Mouse (Mus musculus): ENCODE measurements at regions not wholly inside any gene's neighbourhood (a gene's known extent, or its start where the extent isn't known, plus 50 kb on each side); places are given as distances from the start of the nearest gene placed in this dataset.

- ATAC-seq (ENCODE audit: insufficient number of reproducible peaks, insufficient read depth, low FRiP score, low TSS enrichment, low read depth): no peak
- H3K4me3 ChIP-seq: no peak overlapping the region
- H3K9ac ChIP-seq: no peak overlapping the region
- no peak overlapping the region for H3K27ac ChIP-seq
- peaks cover 4% of the 10 kb centered on the region; the same call in 1 of the 2 replicates for H3K27me3 ChIP-seq
- WGBS: 42% methylated on average over 5 of the region's 5 CpGs
- no peak overlapping the region for H3K4me2 ChIP-seq
- no peaks in the 10 kb centered on the region for H3K36me3 ChIP-seq
- H3K4me1 ChIP-seq: peaks cover 7% of the 10 kb centered on the region; the same call in 1 of the 2 replicates
- H3K9me3 ChIP-seq: no peaks in the 10 kb centered on the region
Measured at GRCm38 (mm10) chr8:89310696-89311214, 266.8 kb upstream of the Sall1 start.

DNA sequence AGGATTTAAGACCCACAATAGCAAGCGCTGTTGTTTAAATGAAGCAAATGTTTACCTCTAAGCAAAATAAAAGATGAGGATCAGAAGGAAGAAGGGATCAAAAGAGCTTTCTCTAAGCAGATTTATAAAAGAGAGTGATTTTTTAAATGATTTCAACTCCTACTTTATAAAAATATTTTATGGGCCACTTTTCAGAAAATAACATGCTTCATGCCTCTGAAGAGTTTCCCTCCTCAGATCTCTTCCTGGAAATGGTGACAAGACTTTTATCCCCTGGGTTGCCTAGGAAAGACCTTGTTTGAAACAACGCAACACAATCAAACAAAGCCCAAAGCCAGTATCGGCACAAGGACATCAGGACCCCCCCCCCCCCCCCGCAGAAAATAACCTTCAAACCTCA lies 265.6 kb upstream of the Sall1 start:
- no peak for ATAC-seq (ENCODE audit: insufficient number of reproducible peaks, insufficient read depth, low FRiP score, low TSS enrichment, low read depth)
- Histone ChIP-seq H3K36me3 (no peaks in the 10 kb centered on the region), H3K27ac (no peak overlapping the region), H3K9me3 (no peaks in the 10 kb centered on the region), H3K9ac (no peak overlapping the region), H3K4me3 (no peak overlapping the region), H3K27me3 (peaks cover 4% of the 10 kb centered on the region; the same call in 1 of the 2 replicates), H3K4me1 (peaks cover 7% of the 10 kb centered on the region; the same call in 1 of the 2 replicates), H3K4me2 (no peak overlapping the region)
- WGBS: 20% methylated on average over 4 of the region's 4 CpGs

- no peaks in the 10 kb centered on the region for H3K9me3 ChIP-seq
- 32% methylated on average over 5 of the region's 5 CpGs for WGBS
- ATAC-seq (ENCODE audit: insufficient number of reproducible peaks, insufficient read depth, low FRiP score, low TSS enrichment, low read depth): no peak
- H3K27ac ChIP-seq: no peak overlapping the region
- H3K9ac ChIP-seq: no peak overlapping the region
- H3K27me3 ChIP-seq: peaks cover 4% of the 10 kb centered on the region; the same call in 1 of the 2 replicates
- no peak overlapping the region for H3K4me2 ChIP-seq
- H3K4me1 ChIP-seq: peaks cover 7% of the 10 kb centered on the region; the same call in 1 of the 2 replicates
- no peak overlapping the region for H3K4me3 ChIP-seq
- no peaks in the 10 kb centered on the region for H3K36me3 ChIP-seq
Measured at GRCm38 (mm10) chr8:89308950-89309349, 265.0 kb upstream of the Sall1 start.

DNA sequence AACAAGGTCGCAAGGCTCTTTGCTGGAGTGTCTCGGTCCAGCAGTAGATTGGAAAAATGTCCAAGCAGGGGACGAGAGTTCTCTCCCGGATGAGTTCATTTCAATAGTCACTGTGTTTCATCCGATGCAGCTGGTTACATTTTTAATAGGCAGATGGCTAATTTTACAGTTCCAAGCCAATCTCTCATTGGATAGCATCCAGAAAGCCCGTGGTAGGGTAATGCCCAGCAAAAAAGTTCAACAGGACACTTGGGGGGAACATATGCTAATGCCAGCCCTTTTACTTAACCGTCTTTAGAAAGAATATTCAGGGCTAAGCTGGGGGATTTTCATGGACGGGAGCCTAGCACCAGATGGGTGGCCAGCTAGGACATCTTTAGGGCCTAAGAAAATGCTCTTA lies 264.6 kb upstream of the Sall1 start:
- ATAC-seq (ENCODE audit: insufficient number of reproducible peaks, insufficient read depth, low FRiP score, low TSS enrichment, low read depth): no peak
- Histone ChIP-seq H3K27ac (no peak overlapping the region), H3K36me3 (no peaks in the 10 kb centered on the region), H3K9me3 (no peaks in the 10 kb centered on the region), H3K9ac (no peak overlapping the region), H3K4me2 (no peak overlapping the region), H3K27me3 (peaks cover 4% of the 10 kb centered on the region; the same call in 1 of the 2 replicates), H3K4me3 (no peak overlapping the region), H3K4me1 (peaks cover 7% of the 10 kb centered on the region; the same call in 1 of the 2 replicates)
- WGBS: 48% methylated on average over 8 of the region's 8 CpGs

DNA sequence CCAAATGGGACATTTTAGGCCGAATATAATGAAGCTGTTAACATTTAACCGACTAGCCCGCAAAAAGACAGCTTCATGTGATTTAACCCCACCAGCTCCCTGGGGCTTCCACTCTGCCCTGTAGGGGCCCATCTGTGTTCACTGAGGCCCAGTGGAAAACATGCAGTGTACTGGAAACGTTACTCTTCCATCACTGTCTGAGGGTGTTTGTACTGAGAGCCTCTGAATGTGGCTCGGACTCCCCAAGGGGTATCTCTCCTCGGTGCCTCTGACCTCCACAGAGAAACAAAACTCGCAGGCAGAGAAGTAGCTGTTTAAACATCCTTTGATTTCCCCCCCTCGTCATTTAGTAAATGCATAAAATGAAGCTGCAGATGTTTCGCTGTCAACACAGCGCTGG lies 263.6 kb upstream of the Sall1 start:
- Histone ChIP-seq H3K9me3 (no peaks in the 10 kb centered on the region), H3K27ac (no peak overlapping the region), H3K4me3 (no peak overlapping the region), H3K27me3 (peaks cover 4% of the 10 kb centered on the region; the same call in 1 of the 2 replicates), H3K36me3 (no peaks in the 10 kb centered on the region), H3K4me1 (peaks cover 7% of the 10 kb centered on the region; the same call in 1 of the 2 replicates), H3K4me2 (no peak overlapping the region), H3K9ac (no peak overlapping the region)
- no peak for ATAC-seq (ENCODE audit: insufficient number of reproducible peaks, insufficient read depth, low FRiP score, low TSS enrichment, low read depth)
- 34% methylated on average over 10 of the region's 10 CpGs for WGBS

- WGBS: 84% methylated on average over 4 of the region's 4 CpGs
- H3K4me3 ChIP-seq: no peak overlapping the region
- no peaks in the 10 kb centered on the region for H3K9me3 ChIP-seq
- no peak overlapping the region for H3K27ac ChIP-seq
- H3K4me1 ChIP-seq: peaks cover 7% of the 10 kb centered on the region; the same call in 1 of the 2 replicates
- H3K36me3 ChIP-seq: no peaks in the 10 kb centered on the region
- no peak overlapping the region for H3K9ac ChIP-seq
- H3K4me2 ChIP-seq: no peak overlapping the region
- ATAC-seq (ENCODE audit: insufficient number of reproducible peaks, insufficient read depth, low FRiP score, low TSS enrichment, low read depth): no peak
- peaks cover 4% of the 10 kb centered on the region; the same call in 1 of the 2 replicates for H3K27me3 ChIP-seq
Measured at GRCm38 (mm10) chr8:89307085-89307484, 263.1 kb upstream of the Sall1 start.

GRCm38 (mm10) chr8:89304116-89304515 lies 260.2 kb upstream of the Sall1 start:
- H3K36me3 ChIP-seq: no peaks in the 10 kb centered on the region
- H3K27me3 ChIP-seq: peaks cover 4% of the 10 kb centered on the region; the same call in 1 of the 2 replicates
- 78% methylated on average over 10 of the region's 10 CpGs for WGBS
- H3K9me3 ChIP-seq: no peaks in the 10 kb centered on the region
- H3K9ac ChIP-seq: no peak overlapping the region
- H3K4me2 ChIP-seq: no peak overlapping the region
- ATAC-seq (ENCODE audit: insufficient number of reproducible peaks, insufficient read depth, low FRiP score, low TSS enrichment, low read depth): no peak
- no peak overlapping the region for H3K4me3 ChIP-seq
- H3K4me1 ChIP-seq: peaks cover 9% of the 10 kb centered on the region
- H3K27ac ChIP-seq: no peak overlapping the region

GRCm38 (mm10) chr8:89303326-89303725 lies 259.4 kb upstream of the Sall1 start:
- no peaks in the 10 kb centered on the region for H3K9me3 ChIP-seq
- H3K4me2 ChIP-seq: no peak overlapping the region
- no peaks in the 10 kb centered on the region for H3K36me3 ChIP-seq
- no peak overlapping the region for H3K9ac ChIP-seq
- peaks cover 9% of the 10 kb centered on the region for H3K4me1 ChIP-seq
- H3K27me3 ChIP-seq: 0 out of 2 replicates have a peak, but pooled peaks cover 4% of the 10 kb centered on the region
- H3K27ac ChIP-seq: no peak overlapping the region
- no peak for ATAC-seq (ENCODE audit: insufficient number of reproducible peaks, insufficient read depth, low FRiP score, low TSS enrichment, low read depth)
- H3K4me3 ChIP-seq: no peak overlapping the region
- 87% methylated on average over 4 of the region's 4 CpGs for WGBS

DNA sequence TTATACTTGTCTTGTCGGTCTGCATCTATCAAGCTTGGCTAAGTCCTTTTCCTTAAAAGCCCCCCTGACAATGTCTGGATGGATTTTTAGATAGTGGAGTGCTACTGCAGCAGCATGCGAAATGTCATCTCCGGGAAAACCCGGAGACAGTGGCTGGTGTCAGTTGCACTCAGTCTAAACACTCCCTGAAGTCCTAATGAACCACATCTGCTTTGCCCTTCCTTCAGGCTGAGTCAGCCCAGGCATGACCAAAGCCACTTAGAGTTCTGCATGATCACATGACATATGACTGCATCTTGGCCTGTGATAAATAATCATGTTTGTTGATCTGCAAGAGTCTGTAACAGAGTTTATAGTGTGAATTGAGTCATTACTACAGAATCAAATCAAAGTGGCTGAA lies 255.7 kb upstream of the Sall1 start:
- Histone ChIP-seq H3K27ac (no peak overlapping the region), H3K4me3 (no peak overlapping the region), H3K27me3 (no peaks in the 10 kb centered on the region), H3K9me3 (no peaks in the 10 kb centered on the region), H3K9ac (no peak overlapping the region), H3K4me2 (no peak overlapping the region), H3K36me3 (no peaks in the 10 kb centered on the region), H3K4me1 (peaks cover 5% of the 10 kb centered on the region; the same call in 1 of the 2 replicates)
- WGBS: 31% methylated on average over 4 of the region's 4 CpGs
- ATAC-seq (ENCODE audit: insufficient number of reproducible peaks, insufficient read depth, low FRiP score, low TSS enrichment, low read depth): no peak

- 35% methylated on average over 5 of the region's 5 CpGs for WGBS
- no peaks in the 10 kb centered on the region for H3K36me3 ChIP-seq
- no peak overlapping the region for H3K27ac ChIP-seq
- no peak for ATAC-seq (ENCODE audit: insufficient number of reproducible peaks, insufficient read depth, low FRiP score, low TSS enrichment, low read depth)
- H3K9ac ChIP-seq: no peak overlapping the region
- no peaks in the 10 kb centered on the region for H3K9me3 ChIP-seq
- no peak overlapping the region for H3K4me2 ChIP-seq
- H3K4me1 ChIP-seq: peaks cover 5% of the 10 kb centered on the region; the same call in 1 of the 2 replicates
- 0 out of 2 replicates have a peak, but pooled peaks cover 3% of the 10 kb centered on the region for H3K27me3 ChIP-seq
- H3K4me3 ChIP-seq: no peak overlapping the region
Measured at GRCm38 (mm10) chr8:89295686-89296085, 251.7 kb upstream of the Sall1 start.

GRCm38 (mm10) chr8:89289017-89289416 lies 245.1 kb upstream of the Sall1 start:
- no peak for ATAC-seq (ENCODE audit: insufficient number of reproducible peaks, insufficient read depth, low FRiP score, low TSS enrichment, low read depth)
- Histone ChIP-seq H3K4me2 (no peak overlapping the region), H3K27ac (no peak overlapping the region), H3K9ac (no peak overlapping the region), H3K9me3 (no peaks in the 10 kb centered on the region), H3K4me1 (0 out of 2 replicates have a peak, but pooled peaks cover 10% of the 10 kb centered on the region), H3K27me3 (peaks cover 22% of the 10 kb centered on the region), H3K4me3 (no peak overlapping the region), H3K36me3 (no peaks in the 10 kb centered on the region)
- WGBS: 3% methylated on average over 5 of the region's 5 CpGs

- 80% methylated on average over 14 of the region's 14 CpGs for WGBS
- 0 out of 2 replicates have a peak, but pooled peaks cover 10% of the 10 kb centered on the region for H3K4me1 ChIP-seq
- no peak overlapping the region for H3K4me2 ChIP-seq
Measured at GRCm38 (mm10) chr8:89284871-89285564, 241.1 kb upstream of the Sall1 start.

More at GRCm38 (mm10) chr8:89284871-89285564, 241.1 kb upstream of the Sall1 start:
- ATAC-seq (ENCODE audit: insufficient number of reproducible peaks, insufficient read depth, low FRiP score, low TSS enrichment, low read depth): no peak
- H3K27ac ChIP-seq: no peak overlapping the region
- no peak overlapping the region for H3K9ac ChIP-seq
- H3K9me3 ChIP-seq: no peaks in the 10 kb centered on the region
- peaks cover 16% of the 10 kb centered on the region for H3K27me3 ChIP-seq
- H3K36me3 ChIP-seq: no peaks in the 10 kb centered on the region
- no peak overlapping the region for H3K4me3 ChIP-seq
